ENCODE assay signal across 26 mouse cellular contexts in the genomic region with DNA sequence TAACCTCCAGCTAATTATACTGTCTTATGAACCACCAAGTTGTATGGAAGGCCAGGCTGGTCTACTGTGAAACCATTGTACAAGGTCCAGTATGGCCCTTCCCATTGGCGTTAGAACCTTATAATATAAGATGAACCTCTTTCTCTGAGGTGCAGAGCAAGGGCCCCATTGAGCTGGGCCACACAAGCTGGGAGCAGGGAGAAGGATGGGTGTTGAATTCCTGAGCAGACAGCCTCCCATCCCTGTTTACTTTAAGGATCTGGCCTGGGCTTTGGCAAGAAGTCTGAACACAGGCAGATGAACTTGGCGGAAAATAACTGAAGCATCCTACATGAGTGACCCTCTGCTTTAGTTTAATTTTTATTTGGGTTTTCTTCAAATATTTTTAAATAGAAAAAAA.
"Had no signal": no experiment of that assay in that cellular context is flagged by ENCODE, and none has a peak within 500 bp of the region (broad histone marks: within the 10 kb centered on the region; RNA-seq: fewer than 3 reads in every experiment).

No protein-coding gene starts in this region.

- DNase-seq: forebrain, postnatal 0 days; gastrocnemius, adult 2 months; gastrocnemius, postnatal 10 days; gastrocnemius, postnatal 25 days; heart, adult 18-20 months; heart, postnatal 10 days; heart, postnatal 4 days; kidney, adult 11 months; kidney, adult 2 months; kidney, adult 9 months; kidney, postnatal 14 days; kidney, postnatal 36 days; layer of hippocampus, adult 9-11 months; layer of hippocampus, postnatal 36 days; left cerebral cortex, postnatal 4 days had no signal

- H3K4me2 ChIP-seq: forebrain, embryonic 15.5 days; heart, embryonic 12.5 days; hindbrain, embryonic 12.5 days; hindbrain, embryonic 14.5 days; kidney, embryonic 15.5 days; limb, embryonic 13.5 days; limb, embryonic 15.5 days had no signal

- H3K36me3 ChIP-seq: forebrain, embryonic 15.5 days; heart, embryonic 10.5 days; heart, embryonic 12.5 days; hindbrain, embryonic 10.5 days; hindbrain, embryonic 12.5 days; kidney, embryonic 15.5 days; limb, embryonic 13.5 days; limb, embryonic 15.5 days had no signal

- ATAC-seq: forebrain, embryonic 15.5 days; forebrain, postnatal 0 days; hindbrain, embryonic 16.5 days had no signal

- H3K9ac ChIP-seq: forebrain, embryonic 15.5 days; forebrain, postnatal 0 days; heart, embryonic 12.5 days; hindbrain, embryonic 12.5 days; hindbrain, embryonic 14.5 days; kidney, embryonic 15.5 days; limb, embryonic 13.5 days; limb, embryonic 15.5 days had no signal

- H3K9me3 ChIP-seq: heart, embryonic 10.5 days; heart, embryonic 12.5 days; hindbrain, embryonic 12.5 days; limb, embryonic 15.5 days had no signal

- H3K4me3 ChIP-seq: forebrain, embryonic 15.5 days; gastrocnemius, adult 2 months; heart, embryonic 10.5 days; heart, embryonic 12.5 days; hindbrain, embryonic 10.5 days; hindbrain, embryonic 12.5 days; kidney, embryonic 15.5 days; limb, embryonic 13.5 days; limb, embryonic 15.5 days had no signal

- H3K4me1 ChIP-seq: forebrain, embryonic 15.5 days; hindbrain, embryonic 12.5 days; kidney, embryonic 15.5 days had no signal

- H3K27ac ChIP-seq: forebrain, embryonic 15.5 days; gastrocnemius, adult 2 months; heart, embryonic 10.5 days; hindbrain, embryonic 10.5 days; hindbrain, embryonic 12.5 days; hindbrain, embryonic 14.5 days; kidney, embryonic 15.5 days; kidney, postnatal 0 days; limb, embryonic 13.5 days; limb, embryonic 15.5 days had no signal

- H3K27me3 ChIP-seq: forebrain, embryonic 15.5 days; heart, embryonic 12.5 days; hindbrain, embryonic 12.5 days; kidney, embryonic 15.5 days; limb, embryonic 13.5 days; limb, embryonic 15.5 days had no signal
